Mouse (Mus musculus) ES-E14 (cell line): ENCODE measurements around the gene Tmprss7.

Experiments used
- CHD2 ChIP-seq: IDR thresholded peaks from 2 replicates; pipeline ENCODE4 v1.6.1; 2014; ENCODE audit warnings: mild to moderate bottlenecking, low read depth, low read length, inconsistent platforms
- ZC3H11A ChIP-seq: IDR thresholded peaks from 2 replicates; pipeline ENCODE4 v1.6.1; 2012; ENCODE audit warnings: low read depth, mild to moderate bottlenecking, inconsistent platforms, low read length, borderline replicate concordance

- TF ChIP-seq ZC3H11A (no peak), CHD2 (no peak)
Observed at GRCm38 (mm10) chr16:45736724-45737123, 43.3 kb upstream of the Tmprss7 start.
